Mouse (Mus musculus) T-helper 17 cell (primary cell): ENCODE data around the gene Hba-x.
"Not testable (repeated sequence)": the region's sequence is repeated elsewhere in the genome, so short reads cannot be mapped to it uniquely, and the experiment has no call there.

ENCODE experiments used
- in situ Hi-C, 2 experiments: fragments of 300-600 bp; cut with MboI, MseI; formaldehyde crosslinking; loops; 1 replicate in 1 of 2; 2 replicates in 1 of 2; pipeline ENCODE4 v1.15.1; 2025; ENCODE audit warnings: high pct_unique_total_duplicates in 2 of 2

The Hba-x gene

DNA sequence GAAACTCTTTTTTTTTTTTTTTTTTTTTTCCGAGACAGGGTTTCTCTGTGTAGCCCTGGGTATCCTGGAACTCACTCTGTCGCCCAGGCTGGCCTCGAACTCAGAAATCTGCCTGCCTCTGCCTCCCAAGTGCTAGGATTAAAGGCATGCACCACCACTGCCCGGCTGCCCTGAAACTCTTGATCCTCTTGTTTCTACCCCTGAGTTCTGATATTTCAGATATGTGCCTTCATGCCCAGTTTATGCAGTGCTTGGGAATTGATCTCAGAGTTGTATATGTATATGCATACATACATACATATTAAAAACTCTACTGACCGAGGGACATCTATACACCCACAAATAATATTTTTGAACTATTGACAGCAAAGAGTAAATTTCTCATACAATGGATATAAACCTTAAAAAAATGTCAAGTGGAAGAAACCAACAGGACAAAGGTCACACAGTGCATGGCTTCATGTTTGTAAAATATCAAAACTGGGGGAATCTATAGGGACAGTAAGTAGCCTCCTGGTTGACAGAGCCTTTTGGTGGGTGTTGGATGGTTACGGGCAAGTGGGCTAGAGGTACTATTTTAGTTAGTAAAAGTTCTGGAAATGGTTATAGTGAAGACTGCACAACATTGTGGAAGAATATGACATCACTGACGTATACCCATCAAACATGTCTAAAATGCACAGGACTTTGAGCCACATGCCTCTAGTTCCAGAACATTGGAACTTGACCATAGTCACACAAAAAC lies 9.0 kb downstream of the Hba-x start:
- in situ Hi-C loops = no loop called here

DNA sequence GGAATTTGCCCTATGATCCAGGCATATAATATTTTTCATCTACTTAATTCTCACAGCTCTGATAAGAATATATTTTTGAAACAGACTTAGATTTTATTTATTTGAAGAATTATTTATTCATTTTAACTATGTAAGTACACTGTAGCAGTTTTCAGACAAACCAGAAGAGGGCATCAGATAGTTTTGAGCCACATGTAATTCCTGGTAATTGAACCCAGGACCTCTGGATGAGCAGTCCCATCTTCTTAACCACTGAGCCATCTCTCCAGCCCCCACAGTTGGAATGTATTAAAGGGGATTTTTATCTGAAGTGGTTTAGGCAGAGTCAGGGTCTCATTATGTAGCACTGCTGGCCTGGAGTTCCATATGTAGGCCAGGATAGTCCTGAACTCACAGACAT lies 9.7 kb downstream of the Hba-x start:
- in situ Hi-C loops = not testable (repeated sequence)

DNA sequence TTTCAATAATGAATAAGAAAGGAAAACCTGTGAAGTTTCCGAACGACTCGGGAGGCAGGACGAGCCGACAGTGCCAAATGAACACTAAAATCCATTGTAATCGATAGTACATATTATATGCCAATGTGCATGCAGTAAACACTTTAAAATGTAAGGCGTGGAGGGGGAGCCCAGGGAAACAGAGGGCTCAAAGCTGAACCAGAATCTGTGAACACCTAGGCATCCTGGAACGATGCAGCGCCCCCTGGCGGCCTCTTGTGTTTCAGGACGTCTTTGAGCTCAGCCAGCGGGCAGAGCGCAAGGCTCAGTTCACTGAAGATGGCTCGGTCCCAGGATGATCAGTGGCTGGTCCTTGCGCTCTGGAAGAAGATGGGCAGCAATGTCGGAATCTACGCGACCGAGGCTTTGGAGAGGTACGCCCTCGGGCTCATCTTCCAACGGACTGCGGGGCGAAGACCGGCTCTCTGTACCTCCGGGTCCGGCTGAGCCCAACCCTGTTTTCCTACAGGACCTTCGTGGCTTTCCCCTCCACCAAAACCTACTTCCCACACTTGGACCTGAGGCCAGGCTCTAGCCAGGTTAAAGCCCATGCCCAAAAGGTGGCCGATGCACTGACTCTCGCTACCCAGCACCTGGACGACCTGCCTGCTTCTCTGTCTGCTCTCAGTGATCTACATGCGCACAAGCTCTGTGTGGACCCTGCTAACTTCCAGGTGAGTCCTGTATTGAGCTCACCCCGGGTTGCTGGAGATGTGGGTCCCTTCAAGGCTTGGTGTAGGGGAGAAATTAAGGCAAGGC lies 10.7 kb downstream of the Hba-x start, which contains the start of gene Hbq1b:
Hbq1b (plus strand) TSS at position 271 of the 798 bp plus-strand sequence.
- in situ Hi-C loops = not testable (repeated sequence)

DNA sequence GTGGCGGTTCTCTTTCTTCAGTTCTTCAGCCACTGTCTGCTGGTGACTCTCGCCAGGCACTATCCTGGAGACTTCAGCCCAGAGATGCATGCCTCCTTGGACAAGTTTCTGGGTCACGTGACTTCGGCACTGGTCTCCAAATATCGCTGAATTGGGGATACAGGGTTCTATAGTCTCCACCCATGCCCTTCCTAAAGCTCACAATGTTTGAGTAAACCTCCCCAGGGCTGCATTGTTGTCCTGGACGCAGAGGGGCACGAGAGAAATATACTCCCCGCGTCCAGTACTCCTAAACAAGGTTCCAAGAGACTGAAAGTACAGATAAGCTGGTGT lies 11.3 kb downstream of the Hba-x start:
- in situ Hi-C loops = no loop called here

DNA sequence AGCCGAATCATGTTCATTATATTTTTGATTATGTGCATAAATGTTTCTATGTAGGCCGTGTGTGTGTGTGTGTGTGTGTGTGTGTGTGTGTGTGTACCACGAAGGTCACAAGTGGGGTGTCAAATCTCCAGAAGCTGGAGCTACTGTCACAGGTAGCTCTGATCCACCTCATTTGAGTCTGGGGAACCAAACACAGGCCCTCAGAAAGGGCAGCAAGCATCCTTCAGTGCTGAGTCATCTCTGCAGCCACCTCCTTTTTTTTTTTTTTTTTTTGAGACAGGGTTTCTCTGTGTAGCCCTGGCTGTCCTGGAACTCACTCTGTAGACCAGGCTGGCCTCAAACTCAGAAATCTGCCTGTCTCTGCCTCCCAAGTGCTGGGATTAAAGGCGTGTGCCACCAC lies 16.6 kb downstream of the Hba-x start:
- in situ Hi-C loops = loop anchor here (5.0 to 10.0 kb wide), 2 partner anchors 1018 to 1516 kb away; no protein-coding TSS in a partner anchor

DNA sequence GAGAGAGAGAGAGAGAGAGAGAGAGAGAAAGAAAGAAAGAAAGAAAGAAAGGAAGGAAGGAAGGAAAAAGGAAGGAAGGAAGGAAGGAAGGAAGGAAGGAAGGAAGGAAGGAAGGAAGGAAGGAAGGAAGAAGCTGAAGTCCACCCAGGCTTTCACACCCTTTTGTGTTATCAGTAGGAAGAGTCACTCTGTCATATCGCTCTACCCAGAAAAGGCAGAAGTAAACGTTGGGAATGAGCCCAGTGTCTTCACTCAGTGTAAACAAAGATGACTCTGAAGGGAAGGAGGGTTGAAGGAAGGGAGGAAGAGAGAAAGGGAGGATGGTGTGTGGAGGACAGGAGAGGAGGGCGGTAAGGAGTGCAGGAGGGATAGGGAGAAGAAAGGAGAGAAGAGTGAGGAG lies 17.3 kb downstream of the Hba-x start:
- in situ Hi-C loops = loop anchor here (5.0 to 10.0 kb wide), 2 partner anchors 1019 to 1516 kb away; no protein-coding TSS in a partner anchor

DNA sequence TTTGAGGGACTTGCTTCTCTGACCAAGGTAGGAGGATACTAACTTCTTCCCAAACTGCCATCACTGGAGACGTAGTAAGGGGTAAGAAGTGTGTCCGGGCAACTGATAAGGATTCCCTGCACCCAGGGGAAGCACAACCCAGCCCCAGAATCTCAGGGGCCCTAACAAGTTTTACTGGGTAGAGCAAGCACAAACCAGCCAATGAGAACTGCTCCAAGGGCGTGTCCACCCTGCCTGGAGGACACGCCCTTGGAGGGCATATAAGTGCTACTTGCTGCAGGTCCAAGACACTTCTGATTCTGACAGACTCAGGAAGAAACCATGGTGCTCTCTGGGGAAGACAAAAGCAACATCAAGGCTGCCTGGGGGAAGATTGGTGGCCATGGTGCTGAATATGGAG lies 20.0 kb downstream of the Hba-x start, which contains the start of gene Hba-a2:
Hba-a2 (plus strand) TSS at position 287 of the 400 bp plus-strand sequence.
- in situ Hi-C loops = loop anchor here in 1 of 2 experiments (10.0 kb wide), 1 partner anchor 1021 kb away; no protein-coding TSS in a partner anchor

DNA sequence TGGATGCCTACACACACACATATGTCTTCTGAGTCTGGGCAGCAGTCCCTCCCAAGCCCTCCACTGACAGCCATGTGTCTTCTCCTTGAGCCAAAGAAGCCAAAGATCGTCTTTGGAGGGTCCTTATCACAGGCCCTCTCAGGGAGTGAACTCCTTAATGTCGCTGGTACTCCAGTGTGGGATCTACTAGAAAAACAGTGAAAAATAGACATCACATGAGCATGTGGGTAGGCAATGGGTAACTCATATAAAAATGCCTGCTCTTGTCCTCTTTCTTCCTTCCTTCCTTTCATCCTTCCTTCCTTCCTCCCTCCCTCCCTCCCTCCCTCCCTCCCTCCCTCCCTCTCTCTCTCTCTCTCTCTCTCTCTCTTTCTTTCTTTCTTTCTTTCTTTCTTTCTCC lies 21.2 kb downstream of the Hba-x start:
- in situ Hi-C loops = loop anchor here in 1 of 2 experiments (10.0 kb wide), 1 partner anchor 1023 kb away; no protein-coding TSS in a partner anchor

DNA sequence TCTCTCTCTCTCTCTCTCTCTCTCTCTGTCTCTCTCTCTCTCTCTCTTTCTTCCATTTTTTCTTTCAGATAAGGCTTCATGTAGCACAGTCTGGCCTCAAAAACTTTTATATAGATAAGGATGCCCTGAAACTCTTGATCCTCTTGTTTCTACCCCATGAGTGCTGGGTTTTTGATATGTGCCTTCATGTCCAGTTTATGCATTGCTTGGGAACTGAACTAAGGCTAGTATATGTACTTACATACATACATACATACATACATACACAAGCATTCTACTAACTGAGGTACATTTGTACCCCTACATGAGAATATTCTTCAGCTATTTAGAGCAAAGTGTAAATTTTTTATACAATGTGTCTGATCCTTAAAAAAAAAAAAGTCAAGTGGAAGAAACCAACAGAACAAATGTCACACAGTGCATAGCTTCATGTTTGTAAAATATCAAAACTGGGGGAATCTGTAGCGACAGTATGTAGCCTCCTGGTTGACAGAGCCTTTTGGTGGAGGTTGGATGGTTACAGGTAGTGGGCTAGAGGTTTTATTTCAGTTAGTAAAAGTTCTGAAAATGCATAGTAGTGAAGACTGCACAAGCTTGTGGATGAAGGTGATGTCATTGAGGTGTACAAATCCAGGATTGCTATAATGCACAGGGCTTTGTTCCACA lies 21.8 kb downstream of the Hba-x start:
- in situ Hi-C loops = loop anchor here in 1 of 2 experiments (10.0 kb wide), 1 partner anchor 1023 kb away; no protein-coding TSS in a partner anchor

DNA sequence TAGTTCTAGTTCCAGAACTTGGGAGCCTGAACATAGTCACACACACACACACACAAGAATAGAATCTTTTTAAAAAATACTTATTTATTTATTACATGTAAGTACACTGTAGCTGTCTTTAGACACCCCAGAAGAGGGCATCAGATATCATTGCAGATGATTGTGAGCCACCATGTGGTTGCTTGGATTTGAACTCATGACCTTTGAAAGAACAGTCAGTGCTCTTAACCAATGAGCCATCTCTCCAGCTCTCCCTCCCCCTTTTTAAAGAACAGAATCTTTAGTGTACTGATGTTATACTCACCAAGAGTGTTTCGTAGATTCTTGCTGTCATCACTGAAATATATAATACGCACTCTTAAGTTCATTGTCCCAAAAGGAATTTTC lies 22.3 kb downstream of the Hba-x start:
- in situ Hi-C loops = loop anchor here in 1 of 2 experiments (10.0 kb wide), 1 partner anchor 1024 kb away; no protein-coding TSS in a partner anchor

DNA sequence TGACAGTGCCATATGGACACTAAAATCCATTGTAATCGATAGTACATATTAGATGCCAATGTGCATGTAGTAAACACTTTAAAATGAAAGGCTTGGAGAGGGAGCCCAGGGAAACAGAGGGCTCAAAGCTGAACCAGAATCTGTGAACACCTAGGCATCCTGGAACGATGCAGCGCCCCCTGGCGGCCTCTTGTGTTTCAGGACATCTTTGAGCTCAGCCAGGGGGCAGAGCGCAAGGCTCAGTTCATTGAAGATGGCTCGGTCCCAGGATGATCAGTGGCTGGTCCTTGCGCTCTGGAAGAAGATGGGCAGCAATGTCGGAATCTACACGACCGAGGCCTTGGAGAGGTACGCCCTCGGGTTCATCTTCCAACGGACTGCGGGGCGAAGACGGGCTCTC lies 23.7 kb downstream of the Hba-x start, which contains the start of gene Hbq1a:
Hbq1a (plus strand) TSS at position 205 of the 400 bp plus-strand sequence.
- in situ Hi-C loops = loop anchor here in 1 of 2 experiments (10.0 kb wide), 1 partner anchor 1025 kb away; no protein-coding TSS in a partner anchor

DNA sequence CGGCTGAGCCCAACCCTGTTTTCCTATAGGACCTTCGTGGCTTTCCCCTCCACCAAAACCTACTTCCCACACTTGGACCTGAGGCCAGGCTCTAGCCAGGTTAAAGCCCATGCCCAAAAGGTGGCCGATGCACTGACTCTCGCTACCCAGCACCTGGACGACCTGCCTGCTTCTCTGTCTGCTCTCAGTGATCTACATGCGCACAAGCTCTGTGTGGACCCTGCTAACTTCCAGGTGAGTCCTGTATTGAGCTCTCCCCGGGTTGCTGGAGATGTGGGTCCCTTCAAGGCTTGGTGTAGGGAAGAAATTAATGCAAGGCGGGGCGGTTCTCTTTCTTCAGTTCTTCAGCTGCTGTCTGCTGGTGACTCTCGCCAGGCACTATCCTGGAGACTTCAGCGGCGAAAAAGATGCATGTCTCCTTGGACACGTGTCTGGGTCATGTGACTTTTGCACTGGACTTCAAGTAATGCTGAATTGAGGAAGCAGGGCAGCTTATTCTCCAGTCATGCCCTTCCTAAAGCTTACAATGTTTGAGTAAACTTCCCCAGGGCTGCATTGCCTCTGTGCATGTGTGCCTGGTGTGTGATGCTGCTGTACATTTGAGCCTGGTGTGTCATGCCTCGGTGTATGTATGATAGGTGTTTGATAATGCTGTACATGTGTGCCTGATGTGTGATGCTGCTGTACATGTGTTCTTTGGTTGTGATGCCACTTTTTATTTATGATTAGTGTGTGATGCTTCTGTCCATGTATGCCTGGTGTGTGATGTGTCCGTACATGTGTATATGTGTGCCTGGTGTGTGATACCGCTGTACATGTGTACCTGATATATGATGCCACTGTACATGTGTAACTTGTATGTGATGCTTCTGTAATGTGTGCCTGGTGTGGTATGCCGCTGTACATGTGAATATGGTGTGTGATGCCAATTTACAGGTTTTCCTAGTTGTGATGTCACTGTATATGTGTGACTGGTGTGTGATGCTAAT lies 24.4 kb downstream of the Hba-x start:
- in situ Hi-C loops = no loop called here

DNA sequence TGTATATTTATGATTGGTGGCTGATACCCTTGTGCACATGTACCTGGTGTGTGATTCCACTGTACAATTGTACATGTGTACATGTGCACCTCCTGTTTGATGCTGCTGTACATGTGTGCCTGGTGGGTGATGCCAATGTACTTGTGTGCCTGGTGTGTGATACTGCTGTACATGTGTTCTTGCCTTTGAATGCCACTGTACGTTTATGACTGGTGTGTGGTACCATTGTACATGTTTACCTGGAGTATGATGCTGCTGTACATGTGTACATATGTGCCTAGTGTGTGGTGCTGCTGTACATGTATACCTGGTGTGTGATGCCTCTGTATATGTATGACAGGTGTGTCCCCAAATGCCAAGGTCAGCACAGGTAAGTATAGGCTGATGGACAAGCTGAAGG lies 25.3 kb downstream of the Hba-x start:
- in situ Hi-C loops = no loop called here

DNA sequence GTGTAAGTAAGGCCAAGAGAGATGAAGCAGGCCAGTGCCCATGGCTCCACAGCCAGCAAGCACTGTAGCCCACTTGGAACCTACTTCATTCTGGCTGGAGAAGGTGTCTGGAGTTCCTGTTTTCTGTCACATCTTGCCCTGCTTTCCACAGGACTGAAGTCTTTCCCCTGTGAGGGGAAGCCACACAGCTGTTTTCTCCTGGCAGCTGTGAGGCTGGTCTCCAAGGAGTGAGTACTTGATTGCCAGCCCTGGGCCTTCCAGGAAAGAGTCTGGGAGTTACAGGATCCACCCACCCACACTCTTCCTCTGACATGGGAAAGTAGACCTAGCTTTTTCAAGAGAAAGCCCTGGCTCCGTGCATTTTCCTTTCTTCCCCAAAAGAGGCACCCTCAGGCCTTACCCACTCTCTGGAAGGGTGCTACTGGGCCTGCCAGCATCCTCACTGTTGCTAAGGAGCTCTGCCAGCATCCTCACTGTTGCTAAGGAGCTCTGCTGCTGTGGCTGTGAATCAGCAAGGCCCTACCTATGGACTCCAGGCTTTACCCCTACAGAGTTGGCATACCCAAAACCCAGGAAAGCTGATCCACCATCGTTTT lies 26.7 kb downstream of the Hba-x start:
- in situ Hi-C loops = no loop called here

DNA sequence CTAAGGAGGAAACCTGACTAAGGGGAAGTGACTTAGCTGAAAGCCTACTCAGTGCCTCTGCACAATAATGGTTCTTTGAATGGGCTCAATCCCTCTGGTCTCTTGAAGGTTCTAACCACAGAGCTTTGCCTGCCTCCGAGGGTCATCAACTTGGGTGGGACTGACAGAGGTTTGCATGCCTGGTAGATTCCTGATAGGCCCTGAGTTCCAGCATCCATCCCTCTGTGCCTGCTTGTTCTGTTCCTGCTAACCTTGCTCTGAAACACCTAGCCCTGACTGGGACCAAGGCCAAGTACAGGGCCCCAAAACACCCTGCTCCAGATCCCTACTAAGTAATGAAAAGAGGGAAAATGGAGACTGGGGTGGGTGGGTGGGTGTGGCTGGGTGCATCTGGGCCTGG lies 27.3 kb downstream of the Hba-x start:
- in situ Hi-C loops = no loop called here

DNA sequence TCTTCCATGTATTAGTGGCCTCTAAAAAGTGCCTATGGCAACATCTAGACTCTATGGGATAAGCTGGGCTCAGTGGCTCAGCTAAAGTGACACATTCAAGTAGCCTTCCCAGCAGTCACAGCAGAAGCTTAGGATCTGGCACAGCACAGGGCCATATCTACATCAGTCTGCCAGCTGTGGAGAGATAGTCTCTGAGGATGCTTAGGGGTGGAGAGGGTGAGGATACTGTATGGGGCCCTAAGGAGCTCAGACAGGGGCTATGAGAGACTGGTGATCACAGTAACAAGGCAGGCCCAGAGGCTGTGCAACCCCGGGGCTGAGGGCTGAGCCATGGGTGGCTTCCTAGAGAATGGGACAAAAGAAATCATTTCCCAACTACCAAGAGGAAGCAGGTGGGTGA lies 30.8 kb downstream of the Hba-x start:
- in situ Hi-C loops = no loop called here

DNA sequence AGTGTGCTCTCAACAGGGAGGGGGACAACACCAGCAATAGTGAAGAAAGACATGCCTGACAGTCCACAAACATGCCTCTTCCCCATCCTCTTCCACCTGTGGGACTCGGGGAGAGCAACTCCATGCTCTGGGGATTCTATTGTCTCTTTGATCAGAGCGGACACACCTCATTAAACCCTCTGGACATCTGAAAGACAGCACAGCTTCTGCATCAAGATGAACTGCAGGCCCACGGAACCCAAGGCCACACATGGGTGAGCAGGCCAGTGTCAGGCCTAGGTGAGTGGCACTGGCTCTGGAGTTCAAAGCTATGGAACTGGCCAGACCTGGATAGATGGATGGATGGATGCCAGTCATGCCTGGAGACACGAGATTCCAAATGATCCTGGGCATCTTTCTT lies 33.2 kb downstream of the Hba-x start:
- in situ Hi-C loops = no loop called here

DNA sequence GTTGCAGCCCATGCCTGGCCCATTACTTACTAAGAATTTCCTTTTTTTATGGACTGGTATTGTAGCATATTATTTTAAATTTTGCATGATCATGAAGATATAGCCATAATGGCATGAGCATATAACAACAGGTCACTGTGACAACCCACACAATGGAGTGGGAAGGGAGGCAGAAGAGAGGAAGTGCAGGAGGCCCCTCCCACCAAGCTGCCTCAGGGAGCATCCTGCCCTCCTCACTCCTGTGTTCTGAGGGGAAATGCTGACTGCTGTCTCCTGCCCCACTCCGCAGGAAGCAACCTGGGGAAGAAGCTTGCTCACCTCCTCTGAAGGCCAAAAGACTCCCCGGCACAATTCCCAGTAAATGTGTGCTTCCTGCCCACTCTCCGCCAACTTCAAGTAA lies 33.7 kb downstream of the Hba-x start:
- in situ Hi-C loops = no loop called here

DNA sequence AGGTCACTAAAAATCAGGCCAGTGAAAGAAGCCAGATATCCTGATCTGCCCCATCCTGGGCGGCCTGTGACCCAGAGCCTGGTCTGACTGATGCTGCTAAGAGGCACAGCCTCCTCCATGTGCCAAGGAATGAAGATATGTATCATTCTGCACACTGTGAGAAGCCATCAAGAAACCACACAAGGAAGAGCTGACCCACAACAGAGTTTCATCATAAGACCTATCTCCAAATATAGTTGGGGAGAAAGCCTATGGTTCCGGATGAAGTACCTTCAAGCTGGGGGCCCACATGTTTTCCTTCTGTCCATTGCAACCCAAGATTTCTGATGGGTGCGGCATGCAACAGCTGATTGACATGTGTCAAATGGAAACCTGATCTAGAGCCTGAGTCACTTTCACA lies 39.8 kb downstream of the Hba-x start:
- in situ Hi-C loops = loop anchor here in 1 of 2 experiments (5.0 kb wide), 1 partner anchor 99 kb away; no protein-coding TSS in a partner anchor
